12 mouse cellular contexts compared by ENCODE assay signal in the genomic region with DNA sequence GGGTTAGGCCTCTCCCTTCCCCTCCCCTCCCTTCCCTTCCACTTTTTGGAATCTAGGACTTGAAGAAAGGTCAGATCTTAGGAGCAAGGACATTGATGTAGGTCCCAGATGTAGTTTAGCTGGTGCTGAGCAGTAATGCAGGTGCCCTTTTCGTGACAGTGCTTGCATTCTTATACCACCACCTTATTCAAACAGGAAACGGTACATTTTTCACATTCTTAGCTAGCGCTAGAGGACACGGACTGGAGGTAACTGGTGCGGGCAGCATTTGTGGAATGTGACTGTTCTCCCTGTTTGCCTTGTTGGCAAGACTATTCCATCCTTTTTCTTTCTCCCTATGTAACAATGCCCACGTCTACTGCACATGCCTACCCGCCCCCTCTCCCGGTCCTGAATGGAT.
DNase-seq lines count a peak whose midpoint lies in the region; ATAC-seq lines count a peak whose summit lies in the region.
"Had no signal": no experiment of that assay in that cellular context is flagged by ENCODE, and none has a peak within 500 bp of the region (broad histone marks: within the 10 kb centered on the region; RNA-seq: fewer than 3 reads in every experiment).

No protein-coding gene starts in this region.

- no peak overlapping the region for H3K27ac ChIP-seq in embryonic facial prominence, embryonic 14.5 days (replicated peaks; ENCODE audit: low read depth, low read length)
- no peak overlapping the region for H3K27ac ChIP-seq in forebrain, embryonic 14.5 days (ENCODE audit: low read depth, low read length)
- H3K27ac ChIP-seq: hindbrain, embryonic 12.5 days; liver, embryonic 15.5 days; midbrain, embryonic 15.5 days had no signal

- no peaks in the 10 kb centered on the region for H3K36me3 ChIP-seq in embryonic facial prominence, embryonic 14.5 days (ENCODE audit: control insufficient read depth, insufficient read depth, low read length)
- H3K36me3 ChIP-seq in forebrain, embryonic 14.5 days (ENCODE audit: control insufficient read depth, insufficient read depth, low read length), result no peaks in the 10 kb centered on the region
- H3K36me3 ChIP-seq: hindbrain, embryonic 12.5 days; liver, embryonic 15.5 days; midbrain, embryonic 15.5 days had no signal

- H3K4me3 ChIP-seq in embryonic facial prominence, embryonic 14.5 days (ENCODE audit: low read depth, low read length), result no peak overlapping the region
- H3K4me3 ChIP-seq in forebrain, embryonic 14.5 days (ENCODE audit: low read depth, low read length), result no peak overlapping the region
- H3K4me3 ChIP-seq: hindbrain, embryonic 12.5 days; liver, embryonic 15.5 days; midbrain, embryonic 15.5 days had no signal

- no peaks in the 10 kb centered on the region for H3K27me3 ChIP-seq in embryonic facial prominence, embryonic 14.5 days (replicated peaks; ENCODE audit: control insufficient read depth, insufficient read depth, low read length)
- H3K27me3 ChIP-seq in forebrain, embryonic 14.5 days (replicated peaks; ENCODE audit: control insufficient read depth, insufficient read depth, low read length), result no peaks in the 10 kb centered on the region
- H3K27me3 ChIP-seq: hindbrain, embryonic 12.5 days; midbrain, embryonic 15.5 days had no signal

- H3K4me2 ChIP-seq in embryonic facial prominence, embryonic 14.5 days (ENCODE audit: low read depth, low read length), result no peak overlapping the region
- no peak overlapping the region for H3K4me2 ChIP-seq in forebrain, embryonic 14.5 days (ENCODE audit: low read length)
- H3K4me2 ChIP-seq: hindbrain, embryonic 12.5 days; liver, embryonic 15.5 days; midbrain, embryonic 15.5 days had no signal

- peaks cover 7% of the 10 kb centered on the region; the same call in 1 of the 2 replicates for H3K4me1 ChIP-seq in embryonic facial prominence, embryonic 14.5 days (ENCODE audit: control insufficient read depth, insufficient read depth, low read length)
- H3K4me1 ChIP-seq in forebrain, embryonic 14.5 days (ENCODE audit: control insufficient read depth, insufficient read depth, low read length), result no peaks in the 10 kb centered on the region
- H3K4me1 ChIP-seq: midbrain, embryonic 15.5 days had no signal

- peak; percentile 41; the same call in 1 of the 2 replicates for ATAC-seq in embryonic facial prominence, embryonic 14.5 days (ENCODE audit: low read depth)
- no peak for ATAC-seq in forebrain, embryonic 14.5 days
- ATAC-seq: midbrain, embryonic 15.5 days had no signal

- H3K9me3 ChIP-seq in embryonic facial prominence, embryonic 14.5 days (ENCODE audit: control insufficient read depth, low read length), result no peaks in the 10 kb centered on the region
- no peaks in the 10 kb centered on the region for H3K9me3 ChIP-seq in forebrain, embryonic 14.5 days (replicated peaks; ENCODE audit: control insufficient read depth, low read length)
- H3K9me3 ChIP-seq: hindbrain, embryonic 12.5 days; liver, embryonic 15.5 days; midbrain, embryonic 15.5 days had no signal

- DNase-seq in lung, adult 18-20 months, result peak; percentile 10 to 33
- no peak for DNase-seq in lung, postnatal 10 days
- DNase-seq in embryonic facial prominence, embryonic 14.5 days (ENCODE audit: low spot score), result peak; percentile 37
- DNase-seq in kidney, postnatal 14 days, result peak; percentile 64
- DNase-seq in lung, postnatal 4 days, result peak; percentile 12 to 51
- DNase-seq in MN1 (ENCODE audit: low spot score), result no peak
- no peak for DNase-seq in layer of hippocampus, adult 9-10 months (ENCODE audit: low spot score)
- no peak for DNase-seq in forebrain, embryonic 14.5 days (ENCODE audit: low spot score)
- DNase-seq: adrenal gland, adult 8-10 months had no signal

- WGBS in embryonic facial prominence, embryonic 14.5 days, result 39% methylated on average over 8 of the region's 8 CpGs
- WGBS in forebrain, embryonic 14.5 days, result 77% methylated on average over 8 of the region's 8 CpGs

- H3K9ac ChIP-seq in embryonic facial prominence, embryonic 14.5 days (ENCODE audit: low read depth, low read length), result no peak overlapping the region
- H3K9ac ChIP-seq in forebrain, embryonic 14.5 days (ENCODE audit: low read length), result no peak overlapping the region
- H3K9ac ChIP-seq: hindbrain, embryonic 12.5 days; liver, embryonic 15.5 days; midbrain, embryonic 15.5 days had no signal

Comparison
In these comparisons a context has a peak if more than half of its experiments do, and no peak if none do; other contexts are left out.
1. DNase-seq: peak in lung, adult 18-20 months (2 of 2), embryonic facial prominence, embryonic 14.5 days (single experiment), kidney, postnatal 14 days (single experiment) and lung, postnatal 4 days (2 of 2); none in lung, postnatal 10 days (single experiment), MN1 (single experiment), layer of hippocampus, adult 9-10 months (single experiment) and forebrain, embryonic 14.5 days (single experiment).